Mouse (Mus musculus) cortical plate, adult 2 months (tissue): ENCODE measurements at regions not wholly inside any gene's neighbourhood (a gene's known extent, or its start where the extent isn't known, plus 50 kb on each side); places are given as distances from the start of the nearest gene placed in this dataset.

Source experiments
- H3K27ac ChIP-seq: fragments of 200-500 bp; 2 replicates; pipeline ENCODE4 v1.5.1; 2012; ENCODE audit warnings: low read length, control low read depth, inconsistent platforms; ENCODE audit not compliant: insufficient read depth
- H3K4me1 ChIP-seq: fragments of 200-500 bp; 2 replicates; pipeline ENCODE4 v1.6.1; 2011; ENCODE audit warnings: low read length; ENCODE audit not compliant: control insufficient read depth, insufficient read depth
- H3K4me3 ChIP-seq: fragments of 200-500 bp; 2 replicates; pipeline ENCODE4 v1.5.1; 2011; ENCODE audit warnings: mild to moderate bottlenecking, low read length, control low read depth; ENCODE audit not compliant: insufficient read depth
- CTCF ChIP-seq: fragments of 200-500 bp; IDR thresholded peaks from 2 replicates; pipeline ENCODE4 v1.5.1; 2011; ENCODE audit warnings: mild to moderate bottlenecking, control low read depth, low read length; ENCODE audit not compliant: insufficient read depth; ENCODE audit errors: extremely low read depth
- POLR2A ChIP-seq: fragments of 200-500 bp; IDR thresholded peaks from 2 replicates; pipeline ENCODE4 v1.6.1; 2011; ENCODE audit warnings: mild to moderate bottlenecking, low read length, control low read depth; ENCODE audit not compliant: insufficient read depth; ENCODE audit errors: extremely low read depth

GRCm38 (mm10) chr13:112062024-112062423 is 226.2 kb upstream of the Ankrd55 start:
- TF ChIP-seq CTCF (no peak), POLR2A (no peak)
- no peaks in the 10 kb centered on the region for H3K4me1 ChIP-seq

GRCm38 (mm10) chr13:112063409-112064111 is 224.7 kb upstream of the Ankrd55 start:
- TF ChIP-seq CTCF (no peak), POLR2A (no peak)
- Histone ChIP-seq H3K4me3 (no peak overlapping the region), H3K4me1 (no peaks in the 10 kb centered on the region), H3K27ac (no peak overlapping the region)

More at GRCm38 (mm10) chr13:112062024-112062423, 226.2 kb upstream of the Ankrd55 start:
- Histone ChIP-seq H3K27ac (no peak overlapping the region), H3K4me3 (no peak overlapping the region)

DNA sequence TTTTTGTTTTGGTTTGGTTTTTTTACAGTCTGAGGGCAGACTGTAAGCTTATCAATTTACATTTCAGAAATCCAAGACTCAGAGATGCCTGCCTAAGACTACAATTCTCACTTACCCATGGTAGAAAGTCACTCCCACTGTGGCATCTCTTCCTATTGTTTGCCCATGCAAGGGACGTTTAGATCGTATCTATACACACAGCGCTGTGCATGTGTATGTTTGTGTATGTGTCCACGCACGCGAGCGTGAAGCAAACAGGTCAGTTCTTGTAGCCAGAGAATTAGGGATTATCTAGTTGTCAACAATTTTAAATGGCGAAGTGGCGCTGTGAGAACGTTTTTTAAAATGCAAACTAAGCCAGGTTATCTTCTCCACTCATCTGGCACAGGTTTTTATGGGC is 223.6 kb upstream of the Ankrd55 start:
- H3K27ac ChIP-seq: no peak overlapping the region
- no peak for TF ChIP-seq CTCF
- TF ChIP-seq POLR2A: no peak
- no peaks in the 10 kb centered on the region for H3K4me1 ChIP-seq
- no peak overlapping the region for H3K4me3 ChIP-seq

GRCm38 (mm10) chr13:112067066-112067847 is 221.0 kb upstream of the Ankrd55 start:
- TF ChIP-seq POLR2A: no peak
- no peak overlapping the region for H3K4me3 ChIP-seq
- no peak overlapping the region for H3K27ac ChIP-seq
- no peaks in the 10 kb centered on the region for H3K4me1 ChIP-seq

DNA sequence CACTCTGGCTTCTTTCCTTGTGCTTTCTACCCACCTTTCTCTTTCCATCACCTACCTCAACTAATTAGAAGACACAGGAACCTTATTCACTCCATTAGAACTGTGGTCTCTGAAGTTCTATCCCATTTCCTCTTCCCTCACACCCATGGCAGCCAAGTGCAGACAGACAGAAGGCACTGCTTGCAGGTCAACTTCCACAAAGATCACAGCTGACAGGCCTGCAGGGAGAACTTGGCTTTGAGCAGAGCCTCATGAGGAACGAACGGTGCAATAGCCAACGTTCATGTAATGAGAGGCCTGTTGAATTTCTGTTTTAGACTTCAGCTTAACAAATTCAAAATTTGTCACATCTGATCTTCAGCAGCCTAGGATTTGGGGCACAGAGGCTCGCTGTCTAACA is 217.5 kb upstream of the Ankrd55 start:
- Histone ChIP-seq H3K27ac (no peak overlapping the region), H3K4me1 (no peaks in the 10 kb centered on the region), H3K4me3 (no peak overlapping the region)
- TF ChIP-seq POLR2A (no peak), CTCF (no peak)

DNA sequence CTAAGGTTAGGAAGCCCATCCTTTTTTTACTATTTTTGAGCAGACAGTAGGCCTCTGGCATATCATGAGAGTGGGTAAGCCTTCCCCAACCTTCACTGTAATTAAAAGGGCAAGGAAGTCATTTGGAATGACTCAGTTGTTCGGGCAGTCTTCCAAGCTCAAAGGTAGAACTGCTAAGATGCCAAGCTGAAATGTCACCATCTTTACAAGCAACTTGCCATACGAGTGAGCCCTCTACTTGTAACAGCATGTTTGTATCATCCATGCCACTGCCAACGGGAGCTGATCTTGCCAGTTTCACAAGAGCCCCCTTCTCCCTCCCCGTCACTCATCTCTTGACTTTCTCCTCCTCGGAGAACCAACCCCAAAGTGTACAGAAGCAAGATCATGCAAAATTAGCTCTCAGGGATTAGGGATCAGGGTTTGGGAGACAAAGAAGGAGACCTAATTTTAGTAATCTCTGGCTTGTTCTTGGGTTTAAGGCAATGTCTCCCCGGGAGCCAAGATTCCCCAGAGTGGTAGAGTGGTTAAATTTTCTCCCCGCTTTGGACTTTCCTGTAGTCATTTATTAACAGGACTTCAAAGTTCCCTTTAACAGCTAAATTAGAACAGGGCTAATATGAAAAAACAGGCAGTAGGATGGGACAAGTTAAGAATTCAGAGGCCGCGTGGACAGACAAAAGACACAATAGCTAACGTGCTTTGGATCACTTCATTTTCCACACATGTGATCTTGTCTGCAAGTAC is 216.9 kb upstream of the Ankrd55 start:
- no peak for TF ChIP-seq POLR2A
- no peak for TF ChIP-seq CTCF
- no peaks in the 10 kb centered on the region for H3K4me1 ChIP-seq
- no peak overlapping the region for H3K27ac ChIP-seq
- no peak overlapping the region for H3K4me3 ChIP-seq

DNA sequence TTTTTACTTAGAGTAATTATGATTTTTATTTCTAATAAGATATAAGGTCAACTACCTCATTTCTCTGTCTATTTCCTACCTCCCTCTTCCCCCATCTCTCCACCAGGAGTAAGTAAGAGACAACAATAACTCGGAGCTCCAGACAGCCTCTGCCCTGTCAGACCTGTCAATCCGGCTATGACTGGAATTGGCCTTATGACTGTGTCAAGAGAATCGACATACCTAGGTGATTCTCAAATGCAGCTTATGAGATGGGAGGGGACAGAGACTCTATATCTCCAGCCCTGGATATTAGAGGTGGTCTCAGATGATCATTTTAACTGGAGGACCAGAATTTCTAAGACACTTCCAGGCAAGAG is 216.3 kb upstream of the Ankrd55 start:
- Histone ChIP-seq H3K27ac (no peak overlapping the region), H3K4me3 (no peak overlapping the region), H3K4me1 (no peaks in the 10 kb centered on the region)
- no peak for TF ChIP-seq CTCF
- no peak for TF ChIP-seq POLR2A

- TF ChIP-seq POLR2A (no peak), CTCF (no peak)
- Histone ChIP-seq H3K27ac (no peak overlapping the region), H3K4me3 (no peak overlapping the region), H3K4me1 (no peaks in the 10 kb centered on the region)
These were observed 214.5 kb upstream of the Ankrd55 start for GRCm38 (mm10) chr13:112073519-112074406.

DNA sequence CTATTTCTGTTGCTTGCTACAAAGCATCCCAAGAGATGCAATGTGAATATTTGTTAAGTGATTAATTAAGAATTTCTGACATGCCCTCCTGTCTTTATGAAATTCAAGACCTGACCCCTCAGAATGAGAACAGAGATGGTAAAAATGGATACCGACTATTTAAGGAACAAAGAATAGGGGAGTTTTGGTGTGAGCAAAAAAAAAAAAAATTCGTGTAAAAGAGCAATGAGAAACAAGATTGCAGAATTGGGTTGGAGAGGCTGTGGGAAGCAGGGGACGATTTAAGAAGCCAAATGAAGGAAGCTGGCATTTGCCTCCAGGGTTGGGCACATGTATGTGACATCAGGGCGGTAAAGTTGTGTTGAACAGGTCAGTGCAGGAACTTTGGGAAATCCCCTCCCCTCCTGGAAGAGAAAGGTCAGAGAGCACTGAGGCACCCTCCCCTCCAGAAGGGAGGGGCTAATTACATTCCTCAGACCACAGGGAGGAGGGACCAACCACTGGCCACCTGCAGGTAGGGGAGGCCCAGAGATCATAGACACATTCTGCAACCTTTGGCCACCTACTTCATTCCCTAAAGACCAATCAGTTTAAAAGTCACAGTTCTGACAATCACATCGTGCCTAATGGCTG is 212.3 kb upstream of the Ankrd55 start:
- Histone ChIP-seq H3K27ac (no peak overlapping the region), H3K4me3 (no peak overlapping the region), H3K4me1 (no peaks in the 10 kb centered on the region)
- TF ChIP-seq CTCF (no peak), POLR2A (no peak)
